Mouse (Mus musculus) C2C12 (cell line): ENCODE results near the gene 1600012H06Rik. TPM values are rescaled to one million over a fixed set of nuclear protein-coding genes. Genes with fewer than 3 reads are reported as not detected.
"Not testable (repeated sequence)": the region's sequence is repeated elsewhere in the genome, so short reads cannot be mapped to it uniquely, and the experiment has no call there.

Experiments
- H3K27me3 ChIP-seq: one replicate; pipeline ENCODE4 v1.6.1; 2011; ENCODE audit not compliant: control insufficient read depth, insufficient read depth, insufficient read length
- H3K36me3 ChIP-seq: one replicate; pipeline ENCODE4 v1.6.1; 2011; ENCODE audit not compliant: control insufficient read depth, insufficient read depth
- H3K4me3 ChIP-seq: one replicate; pipeline ENCODE4 v1.5.1; 2011; ENCODE audit warnings: mild to moderate bottlenecking, control low read depth; ENCODE audit not compliant: poor library complexity, insufficient read depth, severe bottlenecking
- H3K79me2 ChIP-seq: one replicate; pipeline ENCODE4 v1.6.1; 2011; ENCODE audit not compliant: control insufficient read depth, insufficient read depth
- H3K79me3 ChIP-seq: one replicate; pipeline ENCODE4 v1.6.1; 2011; ENCODE audit warnings: low read depth, control low read depth
- H3ac ChIP-seq: one replicate; pipeline ENCODE3; 2011; ENCODE audit warnings: low read depth; ENCODE audit not compliant: control insufficient read depth, insufficient read length
- CEBPB ChIP-seq: IDR thresholded peaks from one replicate; pipeline ENCODE4 v1.6.1; 2011; ENCODE audit warnings: low read depth, mild to moderate bottlenecking, control low read depth, moderate library complexity
- CTCF ChIP-seq: IDR thresholded peaks from one replicate; pipeline ENCODE4 v1.5.1; 2011; ENCODE audit not compliant: control insufficient read depth, insufficient read depth, insufficient read length
- FOSL1 ChIP-seq: IDR thresholded peaks from one replicate; pipeline ENCODE4 v1.8.0; 2011; ENCODE audit warnings: mild to moderate bottlenecking, low read length; ENCODE audit not compliant: poor library complexity, insufficient read depth, severe bottlenecking
- MAX ChIP-seq: IDR thresholded peaks from one replicate; pipeline ENCODE4 v1.6.1; 2011; ENCODE audit warnings: mild to moderate bottlenecking, control low read depth
- MYOD1 ChIP-seq: IDR thresholded peaks from one replicate; pipeline ENCODE4 v1.6.1; 2011; ENCODE audit warnings: low read depth; ENCODE audit not compliant: control insufficient read depth, insufficient read length
- MYOG ChIP-seq: IDR thresholded peaks from one replicate; pipeline ENCODE4 v1.6.1; 2011; ENCODE audit not compliant: control insufficient read depth, insufficient read length; ENCODE audit errors: extremely low read depth
- USF1 ChIP-seq: IDR thresholded peaks from one replicate; pipeline ENCODE4 v1.6.1; 2011; ENCODE audit warnings: low read depth, mild to moderate bottlenecking, control low read depth, moderate library complexity
- polyA plus RNA-seq: library from polyadenylated mRNA; unstranded; fragments of >200 nt; fragmentation: generic; extraction: Trizol; gene quantifications from one replicate; pipeline ENCODE4 v1.2.1, GENCODE M21; 2012; ENCODE audit warnings: missing spikeins

Gene 1600012H06Rik
- polyA plus RNA-seq, 1 experiment: 10.3 TPM

- Histone ChIP-seq H3K79me3 (no peaks in the 10 kb centered on the region), H3K36me3 (no peaks in the 10 kb centered on the region), H3K4me3 (no peak overlapping the region), H3ac (no peak overlapping the region), H3K79me2 (no peaks in the 10 kb centered on the region), H3K27me3 (no peaks in the 10 kb centered on the region)
- TF ChIP-seq MAX: no peak
- no peak for TF ChIP-seq USF1
- TF ChIP-seq CTCF: no peak
- TF ChIP-seq FOSL1: no peak
- TF ChIP-seq CEBPB: no peak
- no peak for TF ChIP-seq MYOG
- no peak for TF ChIP-seq MYOD1
These were observed 11.5 kb upstream of the 1600012H06Rik start for GRCm38 (mm10) chr17:14931469-14931868.

- not testable (repeated sequence) for H3K36me3 ChIP-seq, H3K27me3 ChIP-seq, H3K4me3 ChIP-seq, H3ac ChIP-seq, H3K79me2 ChIP-seq, H3K79me3 ChIP-seq
These were observed 7.7 kb upstream of the 1600012H06Rik start for GRCm38 (mm10) chr17:14935280-14935679.

DNA sequence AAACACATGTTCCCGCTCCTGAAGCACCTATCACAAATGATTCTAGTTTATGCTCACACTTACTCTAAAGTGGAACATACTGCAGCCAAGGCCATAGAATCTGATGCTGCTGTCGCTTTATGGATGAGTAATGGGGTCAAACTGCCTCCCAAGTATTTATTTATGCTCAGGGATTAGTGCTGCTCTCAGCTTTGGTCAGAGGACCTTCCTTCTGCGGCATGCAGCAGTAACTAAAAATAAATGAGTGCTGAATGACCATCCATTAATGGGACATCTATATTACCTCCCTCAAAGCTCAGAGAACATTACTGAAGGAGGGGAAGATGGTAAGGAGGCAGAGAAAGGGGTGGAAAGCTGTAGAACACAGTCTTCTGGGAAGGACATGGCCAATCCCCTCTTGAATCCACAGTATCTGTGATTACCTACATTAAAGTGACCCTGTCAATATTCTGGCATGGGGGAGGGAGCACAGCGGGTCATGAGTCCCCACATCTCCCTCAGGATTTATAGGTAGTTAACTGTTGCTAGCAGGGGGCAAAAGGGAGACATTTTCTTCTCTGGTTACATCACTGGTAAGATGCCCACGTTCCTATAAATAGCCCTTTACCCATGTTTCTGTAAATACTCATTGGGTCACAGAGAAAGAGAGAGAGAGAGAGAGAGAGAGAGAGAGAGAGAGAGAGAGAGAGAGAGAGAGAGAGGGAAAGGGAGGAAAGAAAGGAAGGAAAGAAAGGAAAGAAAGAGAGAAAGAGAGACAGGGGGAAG lies 7.0 kb upstream of the 1600012H06Rik start:
- TF ChIP-seq MYOG (no peak), MYOD1 (no peak), CEBPB (no peak), USF1 (no peak), MAX (no peak), FOSL1 (no peak)
- Histone ChIP-seq H3K27me3 (no peaks in the 10 kb centered on the region), H3K79me3 (no peaks in the 10 kb centered on the region), H3ac (no peak overlapping the region), H3K79me2 (no peaks in the 10 kb centered on the region), H3K4me3 (no peak overlapping the region), H3K36me3 (no peaks in the 10 kb centered on the region)

- not testable (repeated sequence) for H3K27me3 ChIP-seq, H3K4me3 ChIP-seq, H3ac ChIP-seq
- Histone ChIP-seq H3K79me2 (peaks cover 28% of the 10 kb centered on the region), H3K36me3 (peaks cover 29% of the 10 kb centered on the region), H3K79me3 (peaks cover 18% of the 10 kb centered on the region)
These were observed 803 bp upstream of the 1600012H06Rik start for GRCm38 (mm10) chr17:14942181-14942580.

GRCm38 (mm10) chr17:14943729-14944059 lies 710 bp downstream of the 1600012H06Rik start:
- peak overlapping the region; percentile 96 for H3ac ChIP-seq
- H3K4me3 ChIP-seq: peak overlapping the region; percentile 75
- no peaks in the 10 kb centered on the region for H3K27me3 ChIP-seq
- TF ChIP-seq CTCF: no peak
- TF ChIP-seq MYOD1: no peak
- no peak for TF ChIP-seq USF1
- TF ChIP-seq CEBPB: no peak
- no peak for TF ChIP-seq FOSL1
- no peak for TF ChIP-seq MYOG
- TF ChIP-seq MAX: no peak
- peaks cover 38% of the 10 kb centered on the region for H3K36me3 ChIP-seq
- peaks cover 28% of the 10 kb centered on the region for H3K79me2 ChIP-seq
- peaks cover 18% of the 10 kb centered on the region for H3K79me3 ChIP-seq

- TF ChIP-seq CTCF: no peak
- TF ChIP-seq USF1: no peak
- no peak overlapping the region for H3K4me3 ChIP-seq
These were observed 1.6 kb downstream of the 1600012H06Rik start for GRCm38 (mm10) chr17:14944551-14944950.

More at GRCm38 (mm10) chr17:14944551-14944950, 1.6 kb downstream of the 1600012H06Rik start:
- H3ac ChIP-seq: no peak overlapping the region
- H3K79me2 ChIP-seq: peaks cover 28% of the 10 kb centered on the region
- no peaks in the 10 kb centered on the region for H3K27me3 ChIP-seq
- H3K79me3 ChIP-seq: peaks cover 18% of the 10 kb centered on the region
- peaks cover 47% of the 10 kb centered on the region for H3K36me3 ChIP-seq
